Mouse (Mus musculus): Measurements from ENCODE around the gene Mapk8ip2. TPM values are rescaled to one million over a fixed set of nuclear protein-coding genes. Genes with fewer than 3 reads are reported as not detected.

Gene Mapk8ip2
- polyA plus RNA-seq, 1 experiment from 2014 or later: 0.05 TPM

DNA sequence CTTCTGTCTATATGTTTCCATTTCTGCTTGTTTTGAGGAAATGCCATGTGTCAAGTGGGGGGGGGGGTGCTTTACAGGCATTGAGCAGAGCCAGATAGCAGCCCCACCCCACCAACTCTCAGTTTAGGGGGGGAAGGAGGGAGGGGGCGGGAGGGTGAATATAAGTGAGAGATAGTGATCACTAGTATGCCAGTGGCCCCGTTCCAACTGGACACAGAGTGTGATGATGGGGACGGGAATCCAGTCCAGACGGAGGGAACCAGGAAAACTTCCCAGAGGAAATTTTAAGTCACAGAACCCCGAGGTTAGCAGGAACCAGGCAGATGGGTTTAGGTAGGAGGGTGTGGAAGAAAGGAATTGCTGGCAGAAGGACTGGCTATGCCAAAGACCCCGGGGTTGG is 1.9 kb downstream of the Mapk8ip2 start:
- Histone ChIP-seq H3K4me2 (no peak overlapping the region), H3K27me3 (replicated peaks) (peaks cover 91% of the 10 kb centered on the region), H3K27ac (no peak overlapping the region), H3K9ac (no peak overlapping the region), H3K4me3 (no peak overlapping the region), H3K9me3 (replicated peaks) (no peaks in the 10 kb centered on the region), H3K4me1 (peaks cover 12% of the 10 kb centered on the region), H3K36me3 (no peaks in the 10 kb centered on the region)
- WGBS (ENCODE audit: insufficient replicate concordance): 57% methylated on average over 6 of the region's 6 CpGs
- no peak for ATAC-seq

GRCm38 (mm10) chr15:89458942-89459341 is 5.2 kb downstream of the Mapk8ip2 start:
- 48% methylated on average over 15 of the region's 15 CpGs for WGBS (ENCODE audit: insufficient replicate concordance)
- H3K27me3 ChIP-seq (replicated peaks): peaks cover 67% of the 10 kb centered on the region
- no peak overlapping the region for H3K4me3 ChIP-seq

DNA sequence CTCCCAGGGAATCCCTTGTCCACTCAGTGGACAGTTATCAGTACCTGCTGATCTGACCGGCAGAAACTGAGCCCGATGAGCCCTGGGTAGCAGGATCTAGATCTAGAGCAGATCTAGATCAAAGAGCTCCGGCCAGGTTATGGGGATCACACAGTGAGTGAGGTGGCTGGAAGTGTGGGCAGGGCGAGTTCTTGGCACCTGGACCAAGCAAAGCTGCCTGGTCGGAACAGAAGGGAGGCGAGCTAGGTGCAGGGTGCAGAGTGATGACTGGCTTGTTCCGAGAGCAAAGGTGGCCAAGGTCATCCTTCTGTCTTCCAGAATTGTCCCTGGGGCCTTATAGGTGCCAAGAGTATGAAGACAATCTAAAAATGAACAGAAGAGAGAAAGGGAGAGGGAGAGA is 6.1 kb downstream of the Mapk8ip2 start:
- Histone ChIP-seq H3K4me2 (no peak overlapping the region), H3K36me3 (no peaks in the 10 kb centered on the region), H3K9ac (no peak overlapping the region), H3K9me3 (replicated peaks) (no peaks in the 10 kb centered on the region), H3K4me1 (no peaks in the 10 kb centered on the region), H3K27me3 (replicated peaks) (peaks cover 58% of the 10 kb centered on the region), H3K4me3 (no peak overlapping the region), H3K27ac (no peak overlapping the region)
- 64% methylated on average over 7 of the region's 7 CpGs for WGBS (ENCODE audit: insufficient replicate concordance)
- ATAC-seq: no peak

More at GRCm38 (mm10) chr15:89458942-89459341, 5.2 kb downstream of the Mapk8ip2 start:
- Histone ChIP-seq H3K9ac (no peak overlapping the region), H3K27ac (no peak overlapping the region), H3K9me3 (replicated peaks) (no peaks in the 10 kb centered on the region), H3K4me1 (peaks cover 8% of the 10 kb centered on the region), H3K36me3 (no peaks in the 10 kb centered on the region), H3K4me2 (no peak overlapping the region)
- ATAC-seq: no peak

DNA sequence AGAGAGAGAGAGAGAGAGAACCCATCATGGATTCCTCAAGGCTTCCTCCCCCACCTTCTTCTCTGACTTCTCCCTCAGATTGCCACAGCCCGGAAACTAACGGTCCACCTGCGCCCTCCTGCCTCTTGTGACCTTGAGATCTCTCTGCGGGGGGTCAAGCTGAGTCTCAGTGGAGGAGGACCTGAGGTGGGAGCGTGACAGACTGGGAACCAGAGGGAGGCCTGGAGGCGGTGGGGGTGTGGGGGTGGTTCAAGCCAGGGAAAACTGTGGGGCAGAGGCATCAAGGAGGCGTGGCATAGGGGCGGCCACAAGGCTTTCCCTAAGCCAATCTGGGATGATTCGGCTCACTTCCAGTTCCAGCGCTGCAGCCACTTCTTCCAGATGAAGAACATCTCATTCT is 6.6 kb downstream of the Mapk8ip2 start:
- no peaks in the 10 kb centered on the region for H3K4me1 ChIP-seq
- H3K9me3 ChIP-seq (replicated peaks): no peaks in the 10 kb centered on the region
- H3K27ac ChIP-seq: no peak overlapping the region
- H3K4me3 ChIP-seq: no peak overlapping the region
- no peak overlapping the region for H3K9ac ChIP-seq
- peaks cover 54% of the 10 kb centered on the region for H3K27me3 ChIP-seq (replicated peaks)
- no peaks in the 10 kb centered on the region for H3K36me3 ChIP-seq
- ATAC-seq: no peak
- WGBS (ENCODE audit: insufficient replicate concordance): 47% methylated on average over 10 of the region's 10 CpGs
- no peak overlapping the region for H3K4me2 ChIP-seq

- Histone ChIP-seq H3K9ac (no peak overlapping the region), H3K4me1 (no peaks in the 10 kb centered on the region), H3K27ac (no peak overlapping the region), H3K27me3 (replicated peaks) (peaks cover 43% of the 10 kb centered on the region), H3K9me3 (replicated peaks) (no peaks in the 10 kb centered on the region), H3K4me2 (no peak overlapping the region), H3K36me3 (no peaks in the 10 kb centered on the region), H3K4me3 (no peak overlapping the region)
- WGBS (ENCODE audit: insufficient replicate concordance): 65% methylated on average over 15 of the region's 15 CpGs
- no peak for ATAC-seq
Observed at GRCm38 (mm10) chr15:89461321-89461720, 7.6 kb downstream of the Mapk8ip2 start.

DNA sequence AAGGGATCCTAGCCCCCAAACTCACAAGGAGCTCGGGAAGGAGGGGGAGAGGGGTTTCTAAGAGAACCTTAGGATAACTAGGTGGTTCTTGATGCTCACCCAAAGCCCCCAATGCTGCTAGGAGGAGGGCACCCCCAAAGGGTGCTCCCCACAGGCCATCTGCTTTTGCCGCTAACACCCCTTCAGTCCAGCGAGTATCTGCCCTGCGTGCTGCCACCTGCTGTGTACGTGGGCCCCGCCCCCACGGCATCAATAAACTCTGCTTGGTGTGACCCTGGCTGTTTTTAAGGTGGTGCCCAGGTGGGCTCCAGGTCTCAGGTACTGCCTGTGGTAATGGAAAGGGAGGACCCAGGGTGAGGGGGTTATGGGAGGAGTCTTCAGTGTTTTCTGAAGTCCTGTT is 8.5 kb downstream of the Mapk8ip2 start:
- no peak for ATAC-seq
- Histone ChIP-seq H3K4me3 (no peak overlapping the region), H3K27ac (no peak overlapping the region), H3K36me3 (no peaks in the 10 kb centered on the region), H3K4me2 (no peak overlapping the region), H3K4me1 (no peaks in the 10 kb centered on the region), H3K27me3 (replicated peaks) (peaks cover 35% of the 10 kb centered on the region), H3K9me3 (replicated peaks) (no peaks in the 10 kb centered on the region), H3K9ac (no peak overlapping the region)
- WGBS (ENCODE audit: insufficient replicate concordance): 66% methylated on average over 7 of the region's 7 CpGs

DNA sequence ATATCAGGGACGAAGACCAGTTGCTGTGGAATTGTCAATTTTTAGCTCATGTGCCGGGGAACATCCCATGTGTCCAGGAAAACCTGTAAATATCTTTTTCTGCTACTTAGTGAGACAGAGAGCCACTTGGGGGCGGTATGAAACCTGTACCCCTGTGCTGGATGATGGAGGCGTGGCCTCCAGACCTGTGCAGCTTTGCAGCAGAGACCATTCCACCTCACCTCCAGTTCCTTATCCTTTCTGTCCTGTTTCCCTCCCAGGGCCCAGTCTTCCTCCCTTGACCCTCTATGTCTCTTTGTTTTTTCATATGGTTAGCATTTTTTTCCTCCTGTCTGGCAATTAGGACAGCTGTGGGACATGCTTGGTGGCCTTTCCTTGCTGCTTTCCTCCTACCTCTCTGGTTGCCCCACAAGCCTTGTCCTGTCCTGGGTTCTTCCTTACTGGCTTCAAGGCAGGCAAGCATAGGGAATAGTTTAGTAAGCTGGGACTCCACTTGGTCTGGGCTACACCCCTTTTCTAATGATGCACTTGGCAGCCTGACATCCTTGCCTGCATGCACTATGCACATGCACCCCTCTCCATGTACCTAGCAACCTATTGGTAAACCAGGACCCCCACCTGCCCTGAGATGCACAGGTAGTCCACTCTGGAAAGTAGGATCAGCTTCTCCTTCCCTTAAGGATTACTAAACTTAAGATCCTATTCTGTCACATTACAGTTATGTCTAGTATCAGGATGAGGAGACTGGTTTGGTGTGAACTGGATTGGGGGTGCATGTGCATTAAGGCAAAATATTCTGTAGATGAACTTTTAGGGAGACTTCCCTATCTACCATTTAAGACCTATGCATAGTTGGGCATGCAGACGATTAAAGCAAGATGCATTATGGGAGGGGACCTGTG is 9.9 kb downstream of the Mapk8ip2 start:
- Histone ChIP-seq H3K36me3 (no peaks in the 10 kb centered on the region), H3K9ac (no peak overlapping the region), H3K27me3 (replicated peaks) (peaks cover 21% of the 10 kb centered on the region), H3K4me1 (no peaks in the 10 kb centered on the region), H3K9me3 (replicated peaks) (no peaks in the 10 kb centered on the region), H3K27ac (no peak overlapping the region), H3K4me2 (no peak overlapping the region), H3K4me3 (no peak overlapping the region)
- WGBS (ENCODE audit: insufficient replicate concordance): 38% methylated on average over 5 of the region's 5 CpGs
- ATAC-seq: no peak

DNA sequence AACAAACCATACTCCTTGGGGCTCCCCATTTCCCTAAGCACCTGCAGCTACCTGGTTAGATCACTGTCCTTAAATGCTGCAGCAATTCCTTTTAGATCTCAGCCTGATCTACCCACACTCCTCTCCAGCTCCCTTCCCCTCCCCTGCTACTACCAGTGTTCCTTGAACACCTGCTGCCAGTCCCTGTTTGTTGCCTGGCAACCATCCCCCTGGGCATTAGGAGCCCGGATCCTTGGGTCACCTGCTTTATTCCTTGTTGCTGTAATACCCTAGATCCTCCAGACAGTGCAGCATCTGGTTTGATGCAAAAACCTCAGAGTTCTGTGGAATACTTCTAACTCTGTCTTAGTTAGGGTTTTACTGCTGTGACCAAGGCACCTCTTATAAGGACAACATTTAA is 11.3 kb downstream of the Mapk8ip2 start:
- Histone ChIP-seq H3K4me3 (no peak overlapping the region), H3K27me3 (replicated peaks) (peaks cover 9% of the 10 kb centered on the region; the same call in 1 of the 2 replicates), H3K4me1 (no peaks in the 10 kb centered on the region), H3K27ac (no peak overlapping the region), H3K36me3 (no peaks in the 10 kb centered on the region), H3K9ac (no peak overlapping the region), H3K9me3 (replicated peaks) (no peaks in the 10 kb centered on the region), H3K4me2 (no peak overlapping the region)
- 38% methylated on average over 1 of the region's 1 CpGs for WGBS (ENCODE audit: insufficient replicate concordance)
- no peak for ATAC-seq

DNA sequence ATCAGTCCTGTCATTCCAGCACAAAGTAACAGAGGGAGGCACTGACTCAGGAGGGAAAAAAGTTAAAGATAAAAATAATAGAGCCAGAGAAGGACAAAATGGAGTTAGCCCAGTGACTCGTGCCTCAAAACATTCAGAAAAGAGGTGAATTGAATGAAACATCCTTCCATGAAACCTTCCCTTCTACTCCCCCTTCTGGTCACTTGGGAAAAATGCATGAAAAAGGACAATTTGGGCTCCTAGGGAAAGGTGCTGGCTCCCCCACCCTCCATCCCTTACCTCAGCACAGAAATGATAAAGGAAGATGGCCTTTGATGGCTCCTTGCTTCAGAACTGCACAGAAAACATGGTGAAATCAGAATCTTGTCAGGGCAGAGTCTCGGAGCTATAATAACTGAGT is 14.9 kb downstream of the Mapk8ip2 start:
- Histone ChIP-seq H3K4me3 (no peak overlapping the region), H3K36me3 (peaks cover 4% of the 10 kb centered on the region; the same call in 1 of the 2 replicates), H3K9me3 (replicated peaks) (no peaks in the 10 kb centered on the region), H3K9ac (no peak overlapping the region), H3K27ac (no peak overlapping the region), H3K4me1 (no peaks in the 10 kb centered on the region), H3K4me2 (no peak overlapping the region), H3K27me3 (replicated peaks) (no peaks in the 10 kb centered on the region)
- ATAC-seq: no peak
- WGBS (ENCODE audit: insufficient replicate concordance): 21% methylated on average over 2 of the region's 2 CpGs

GRCm38 (mm10) chr15:89471476-89471875 is 17.8 kb downstream of the Mapk8ip2 start:
- H3K36me3 ChIP-seq: peaks cover 5% of the 10 kb centered on the region; the same call in 1 of the 2 replicates
- no peaks in the 10 kb centered on the region for H3K9me3 ChIP-seq (replicated peaks)
- H3K4me1 ChIP-seq: peaks cover 14% of the 10 kb centered on the region
- H3K27ac ChIP-seq: no peak overlapping the region
- WGBS (ENCODE audit: insufficient replicate concordance): 78% methylated on average over 4 of the region's 4 CpGs
- H3K27me3 ChIP-seq (replicated peaks): no peaks in the 10 kb centered on the region
- H3K4me3 ChIP-seq: no peak overlapping the region
- no peak overlapping the region for H3K9ac ChIP-seq
- no peak overlapping the region for H3K4me2 ChIP-seq
- no peak for ATAC-seq

DNA sequence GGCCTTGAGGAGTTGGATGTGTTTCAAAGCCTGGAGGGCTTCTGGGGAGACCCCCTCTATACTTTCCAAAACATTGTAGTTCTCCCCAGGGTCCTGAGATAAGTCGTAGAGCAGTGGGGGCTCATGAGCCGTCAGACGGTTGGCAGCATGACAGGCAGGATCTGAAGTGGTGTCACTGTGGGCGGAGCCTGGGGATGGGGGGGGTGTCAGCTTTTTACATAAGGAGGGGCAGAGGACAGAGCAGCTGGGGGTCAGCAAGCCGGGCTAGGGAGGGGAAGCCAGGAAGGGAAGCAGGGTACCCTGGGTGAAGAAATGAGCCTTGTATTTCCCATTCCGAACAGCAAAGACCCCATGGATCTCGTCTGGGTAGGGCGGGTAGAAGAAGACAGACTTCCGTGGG is 19.7 kb downstream of the Mapk8ip2 start:
- H3K4me2 ChIP-seq: no peak overlapping the region
- no peaks in the 10 kb centered on the region for H3K27me3 ChIP-seq (replicated peaks)
- H3K4me1 ChIP-seq: peaks cover 31% of the 10 kb centered on the region
- no peaks in the 10 kb centered on the region for H3K9me3 ChIP-seq (replicated peaks)
- no peak for ATAC-seq
- H3K27ac ChIP-seq: no peak overlapping the region
- H3K9ac ChIP-seq: no peak overlapping the region
- 76% methylated on average over 9 of the region's 9 CpGs for WGBS (ENCODE audit: insufficient replicate concordance)
- H3K4me3 ChIP-seq: no peak overlapping the region
- peaks cover 5% of the 10 kb centered on the region; the same call in 1 of the 2 replicates for H3K36me3 ChIP-seq

DNA sequence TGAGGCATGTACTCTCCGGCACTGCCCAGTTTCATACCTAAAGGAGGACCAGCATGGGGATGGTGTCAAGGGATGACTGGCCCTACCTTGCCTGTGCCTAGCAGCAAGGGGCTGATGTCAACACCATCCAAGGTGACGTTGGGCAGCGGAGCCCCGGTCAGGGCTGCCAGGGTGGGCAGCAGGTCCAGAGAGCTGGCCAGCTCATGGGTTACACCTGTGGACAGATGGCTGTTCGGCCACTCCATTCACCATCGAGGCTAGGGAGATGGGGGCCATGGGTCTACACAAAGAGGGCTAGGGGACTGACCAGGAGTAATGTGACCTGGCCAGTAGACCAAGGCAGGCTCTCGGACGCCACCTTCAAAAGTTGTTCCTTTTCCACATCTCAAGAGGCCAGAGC is 20.2 kb downstream of the Mapk8ip2 start:
- Histone ChIP-seq H3K27ac (no peak overlapping the region), H3K4me3 (no peak overlapping the region), H3K4me1 (peaks cover 31% of the 10 kb centered on the region), H3K9me3 (replicated peaks) (no peaks in the 10 kb centered on the region), H3K27me3 (replicated peaks) (no peaks in the 10 kb centered on the region), H3K4me2 (no peak overlapping the region), H3K36me3 (peaks cover 5% of the 10 kb centered on the region; the same call in 1 of the 2 replicates), H3K9ac (no peak overlapping the region)
- no peak for ATAC-seq
- 90% methylated on average over 8 of the region's 8 CpGs for WGBS (ENCODE audit: insufficient replicate concordance)

All from liver, embryonic 12.5 days (tissue).